Mouse (Mus musculus) heart, postnatal 0 days (tissue): ENCODE data around the gene Slc39a11. TPM values are rescaled to one million over a fixed set of nuclear protein-coding genes. Genes with fewer than 3 reads are reported as not detected.
A peak's percentile ranks its signal among the peaks of the same experiment; 100 is the strongest.

Experiments used
- ATAC-seq: fragments of 200-750 bp; cut with Nextera tagmentation; 2 replicates; pipeline ENCODE4 v1.8.0; 2017; ENCODE audit warnings: low read depth, moderate number of reproducible peaks, moderate library complexity; ENCODE audit not compliant: insufficient read depth
- DNase-seq: peaks from one replicate; pipeline ENCODE4 v3.0.0-alpha.2; 2016; ENCODE audit warnings: low spot score
- H3K27ac ChIP-seq: fragments of 300-500 bp; sonication (generic); 2 replicates; pipeline ENCODE4 v1.5.1; 2014; ENCODE audit warnings: low read depth, mild to moderate bottlenecking
- H3K27me3 ChIP-seq: fragments of 300-500 bp; sonication (generic); 2 replicates; pipeline ENCODE4 v1.6.1; 2014; ENCODE audit warnings: low read length, mixed read lengths; ENCODE audit not compliant: control insufficient read depth, insufficient read depth
- H3K36me3 ChIP-seq: fragments of 300-500 bp; sonication (generic); replicated peaks from 2 replicates; pipeline ENCODE4 v1.6.1; 2014; ENCODE audit warnings: low read length, mixed read lengths; ENCODE audit not compliant: control insufficient read depth, insufficient read depth
- H3K4me1 ChIP-seq: fragments of 300-500 bp; sonication (generic); 2 replicates; pipeline ENCODE4 v1.6.1; 2014; ENCODE audit warnings: antibody characterized with exemption; ENCODE audit not compliant: control insufficient read depth, insufficient read depth
- H3K4me2 ChIP-seq: fragments of 300-500 bp; sonication (generic); 2 replicates; pipeline ENCODE4 v1.6.1; 2014; ENCODE audit warnings: low read depth, mild to moderate bottlenecking, low read length, moderate library complexity
- H3K4me3 ChIP-seq: fragments of 300-500 bp; sonication (generic); 2 replicates; pipeline ENCODE4 v1.5.1; 2014; ENCODE audit warnings: low read depth, low read length
- H3K9ac ChIP-seq: fragments of 300-500 bp; sonication (generic); replicated peaks from 2 replicates; pipeline ENCODE4 v1.6.1; 2014; ENCODE audit warnings: low read depth, low read length, mixed read lengths
- H3K9me3 ChIP-seq: fragments of 300-500 bp; sonication (generic); replicated peaks from 2 replicates; pipeline ENCODE4 v1.6.1; 2016; ENCODE audit warnings: low read length; ENCODE audit not compliant: control insufficient read depth
- CTCF ChIP-seq: IDR thresholded peaks from 2 replicates; pipeline ENCODE4 v1.5.1; 2016; ENCODE audit warnings: antibody characterized with exemption, control low read depth, low read depth
- EP300 ChIP-seq: IDR thresholded peaks from 2 replicates; pipeline ENCODE4 v1.6.1; 2016; ENCODE audit warnings: antibody characterized with exemption, low read depth
- WGBS: fragments of 180-500 bp; shearing (Covaris S2); extraction: QIAGEN DNeasy Blood & Tissue Kit; methylation state at CpG from one replicate; pipeline ENCODE4 v1.1.7; 2014; 5-methylcytosine and 5-hydroxymethylcytosine counted together
- polyA plus RNA-seq: library from polyadenylated mRNA; unstranded; fragments of >200 nt; fragmentation: Nextera tagmentation; extraction: Ambion mirVana; gene quantifications from 2 replicates; pipeline ENCODE4 v1.2.1, GENCODE M21; 2015
- total RNA-seq: library from RNA; depleted of rRNA; stranded (reverse); fragments of >200 nt; gene quantifications from 2 replicates; pipeline ENCODE4 v1.2.3, GENCODE M21; 2014; ENCODE audit warnings: low replicate concordance; rRNA removed

Slc39a11 gene
- 16.3 and 19.1 TPM in 2 replicates for total RNA-seq
- polyA plus RNA-seq: 6.9 and 8.6 TPM in 2 replicates

DNA sequence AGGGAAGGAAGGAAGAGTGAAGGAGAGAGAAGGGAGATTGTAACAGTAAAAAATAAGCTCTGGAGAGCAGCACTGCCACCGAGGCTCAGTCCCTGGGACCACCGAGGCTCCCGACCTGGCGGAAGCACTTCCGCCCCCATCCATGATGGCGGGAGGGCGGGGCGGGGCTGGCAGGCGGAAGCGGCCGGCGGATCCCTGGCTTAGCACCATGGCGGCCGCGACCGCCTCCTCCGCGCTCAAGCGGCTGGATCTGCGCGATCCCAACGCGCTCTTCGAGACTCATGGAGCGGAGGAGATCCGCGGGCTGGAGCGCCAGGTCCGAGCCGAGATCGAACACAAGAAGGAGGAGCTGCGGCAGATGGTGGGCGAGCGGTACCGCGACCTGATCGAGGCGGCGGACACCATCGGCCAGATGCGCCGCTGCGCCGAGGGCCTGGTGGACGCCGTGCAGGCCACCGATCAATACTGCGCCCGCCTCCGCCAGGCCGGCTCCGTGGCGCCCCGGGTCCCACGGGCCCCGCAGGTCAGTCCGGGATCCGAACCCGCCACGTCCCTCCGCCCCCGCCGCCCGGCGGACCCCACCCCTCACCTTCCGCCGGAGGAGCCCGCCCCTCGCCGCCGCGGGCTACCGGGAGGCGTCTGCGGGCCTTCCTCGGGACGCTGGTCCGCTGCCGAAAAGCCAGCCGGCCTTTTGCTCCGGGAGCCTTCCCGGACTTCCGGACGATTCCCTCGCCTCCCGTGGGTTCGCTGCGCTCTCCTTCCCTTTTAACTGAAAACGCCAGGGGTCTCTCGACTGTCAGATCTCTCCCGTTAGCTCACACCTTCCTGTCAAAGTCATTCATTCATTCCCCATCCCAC, at the start of gene Slc39a11:
Slc39a11 (minus strand) TSS at position 727 of the 858 bp plus-strand sequence.
- Histone ChIP-seq H3K9me3 (no peaks in the 10 kb centered on the region), H3K27me3 (no peaks in the 10 kb centered on the region), H3K27ac (peak within 1 kb of the TSS; percentile 75), H3K36me3 (peaks cover 28% of the 10 kb centered on the region), H3K9ac (peak within 1 kb of the TSS; percentile 85), H3K4me3 (peak within 1 kb of the TSS; percentile 67), H3K4me1 (peaks cover 7% of the 10 kb centered on the region; the same call in 1 of the 2 replicates), H3K4me2 (peak within 1 kb of the TSS; percentile 69)
- ATAC-seq (peak; percentile 86), DNase-seq (peak; percentile 45)
- under 1% methylated on average over 91 of the region's 91 CpGs for WGBS
- TF ChIP-seq CTCF: no peak
- no peak for TF ChIP-seq EP300

DNA sequence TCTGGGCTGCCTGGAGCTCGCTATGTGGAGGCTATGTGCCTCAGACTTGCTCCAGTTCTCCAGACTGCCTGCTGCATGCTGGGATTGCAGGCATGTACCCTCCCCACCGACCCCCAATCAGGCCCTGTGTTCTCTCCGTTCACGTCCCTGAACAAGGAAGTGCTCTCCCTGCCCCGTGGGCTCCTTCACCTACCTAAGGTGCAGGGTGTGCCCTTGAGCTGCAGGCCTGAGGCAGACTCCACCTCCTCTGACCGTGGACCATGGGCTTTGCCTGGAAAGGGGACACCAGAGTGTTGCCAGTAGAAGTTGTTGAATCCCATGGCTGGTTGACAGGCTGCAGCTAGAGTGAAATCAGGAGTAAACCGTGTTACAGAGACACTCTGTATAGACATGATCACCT, 49.8 kb upstream of the Slc39a11 start:
- H3K4me1 ChIP-seq: no peaks in the 10 kb centered on the region
- WGBS: 86% methylated on average over 7 of the region's 7 CpGs

DNA sequence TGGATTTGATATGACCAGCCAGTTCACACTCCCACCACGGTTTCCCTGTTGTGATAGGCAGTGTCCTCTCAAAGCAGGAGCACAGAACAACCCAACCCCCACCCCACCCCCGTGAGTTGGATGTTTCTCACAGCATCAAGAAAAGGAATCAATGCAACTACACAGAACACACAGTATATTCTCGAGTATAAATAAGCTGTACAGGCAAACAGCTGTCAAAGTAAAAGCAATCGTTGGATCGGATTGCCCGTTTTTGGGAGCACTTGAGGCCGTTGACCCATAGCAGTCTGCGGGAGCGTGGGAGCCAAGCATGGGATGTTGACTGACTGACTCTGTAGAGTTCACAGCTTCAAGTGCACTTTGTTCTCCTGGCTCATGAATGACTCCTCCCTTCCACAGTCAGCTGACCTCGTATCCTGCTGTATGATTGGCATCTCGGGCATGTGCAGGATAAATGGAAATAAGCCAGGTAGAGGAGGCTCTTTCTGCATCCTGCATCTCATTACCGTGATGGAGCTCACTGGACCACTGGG, 48.2 kb upstream of the Slc39a11 start:
- H3K4me3 ChIP-seq: no peak overlapping the region
- H3K9ac ChIP-seq: no peak overlapping the region
- DNase-seq (peak; percentile 4), ATAC-seq (no peak)
- 66% methylated on average over 12 of the region's 12 CpGs for WGBS
- no peak for TF ChIP-seq EP300
- TF ChIP-seq CTCF: no peak
- H3K36me3 ChIP-seq: peaks cover 27% of the 10 kb centered on the region
- no peaks in the 10 kb centered on the region for H3K27me3 ChIP-seq
- no peak overlapping the region for H3K4me2 ChIP-seq
- H3K9me3 ChIP-seq: no peaks in the 10 kb centered on the region
- H3K4me1 ChIP-seq: no peaks in the 10 kb centered on the region
- H3K27ac ChIP-seq: no peak overlapping the region

More for the DNA sequence above, 49.8 kb upstream of the Slc39a11 start:
- Histone ChIP-seq H3K27ac (no peak overlapping the region), H3K4me2 (no peak overlapping the region), H3K36me3 (peaks cover 12% of the 10 kb centered on the region), H3K27me3 (no peaks in the 10 kb centered on the region), H3K4me3 (no peak overlapping the region), H3K9ac (no peak overlapping the region), H3K9me3 (no peaks in the 10 kb centered on the region)
- DNase-seq (no peak), ATAC-seq (no peak)
- TF ChIP-seq EP300 (no peak), CTCF (no peak)

DNA sequence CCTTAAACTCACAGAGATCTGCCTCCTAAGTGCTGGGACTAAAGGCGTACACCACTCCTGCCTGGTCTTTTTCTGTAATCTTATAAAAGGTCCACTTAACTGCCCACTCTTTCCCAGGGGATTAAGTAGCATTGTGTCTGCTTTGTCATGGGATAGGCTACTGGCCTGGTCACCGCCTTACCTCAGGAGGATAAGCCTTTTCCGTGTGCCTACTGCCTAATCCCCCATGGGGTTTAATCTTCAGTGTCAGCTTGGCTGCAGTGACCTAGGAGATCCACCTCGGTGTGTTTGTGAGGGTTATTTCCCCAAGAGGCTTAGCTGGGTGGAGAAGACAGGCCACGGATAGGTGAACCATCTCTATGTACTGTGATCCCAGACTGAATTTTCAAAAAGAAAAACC, 47.7 kb upstream of the Slc39a11 start:
- WGBS: 63% methylated on average over 5 of the region's 5 CpGs
- no peak for ATAC-seq
- no peak overlapping the region for H3K4me2 ChIP-seq
- peaks cover 33% of the 10 kb centered on the region for H3K36me3 ChIP-seq
- TF ChIP-seq EP300: no peak
- TF ChIP-seq CTCF: no peak
- no peak overlapping the region for H3K27ac ChIP-seq
- no peaks in the 10 kb centered on the region for H3K27me3 ChIP-seq
- no peak overlapping the region for H3K4me3 ChIP-seq
- DNase-seq: no peak
- H3K9me3 ChIP-seq: no peaks in the 10 kb centered on the region
- no peaks in the 10 kb centered on the region for H3K4me1 ChIP-seq
- H3K9ac ChIP-seq: no peak overlapping the region

DNA sequence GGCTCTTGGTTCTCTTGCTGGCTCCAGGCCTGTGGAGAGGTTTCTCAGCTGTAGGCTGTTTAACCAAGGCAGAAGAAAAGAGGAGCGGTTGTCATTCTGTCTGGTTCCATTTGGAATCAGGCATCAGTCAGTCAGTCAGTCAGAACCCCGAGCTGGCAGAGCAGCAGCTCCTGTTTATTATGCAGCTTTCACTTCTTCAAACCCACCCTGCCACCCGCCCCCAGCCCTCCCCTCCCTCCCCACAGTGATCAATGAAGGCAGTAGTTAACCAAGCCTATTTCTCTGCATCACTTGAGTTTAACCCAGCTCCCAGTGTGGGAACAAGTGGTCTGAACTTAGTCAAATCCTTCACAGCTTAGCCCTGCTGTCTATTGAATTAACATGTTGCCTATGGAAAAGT, 42.0 kb upstream of the Slc39a11 start:
- DNase-seq (no peak), ATAC-seq (no peak)
- WGBS: 62% methylated on average over 3 of the region's 3 CpGs
- Histone ChIP-seq H3K27ac (no peak overlapping the region), H3K36me3 (peaks cover 72% of the 10 kb centered on the region), H3K4me1 (no peaks in the 10 kb centered on the region), H3K4me3 (no peak overlapping the region), H3K4me2 (no peak overlapping the region), H3K9ac (no peak overlapping the region), H3K27me3 (no peaks in the 10 kb centered on the region), H3K9me3 (no peaks in the 10 kb centered on the region)
- TF ChIP-seq CTCF: no peak
- no peak for TF ChIP-seq EP300
